Mouse (Mus musculus): ENCODE results near the gene Olfr131.
"Not testable (repeated sequence)": the region's sequence is repeated elsewhere in the genome, so short reads cannot be mapped to it uniquely, and the experiment has no call there.

Olfr131 gene

DNA sequence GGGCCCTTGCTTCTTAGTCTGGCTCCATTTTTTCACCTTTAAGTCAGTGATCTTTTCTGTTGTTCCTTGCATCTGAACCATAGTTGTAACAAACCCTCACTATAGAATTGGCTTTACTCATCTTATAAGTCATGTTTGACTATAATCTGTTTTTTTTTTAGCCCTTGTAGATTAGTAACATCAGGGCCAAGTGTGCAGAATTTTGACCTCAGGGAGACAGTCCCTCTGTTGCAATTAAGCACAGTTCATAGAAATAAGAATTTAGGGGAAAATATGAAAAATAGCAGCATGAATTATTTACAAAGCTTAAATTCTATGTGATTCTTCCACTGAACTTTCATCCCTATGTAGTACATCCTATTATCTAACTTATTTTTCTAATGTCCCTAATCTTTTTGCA is at the start of gene Olfr131:
Gene Olfr131, minus strand, starts transcription at position 101 of the 400 bp plus-strand sequence.
- no peak for DNase-seq (ENCODE audit: low read depth, low spot score)

DNA sequence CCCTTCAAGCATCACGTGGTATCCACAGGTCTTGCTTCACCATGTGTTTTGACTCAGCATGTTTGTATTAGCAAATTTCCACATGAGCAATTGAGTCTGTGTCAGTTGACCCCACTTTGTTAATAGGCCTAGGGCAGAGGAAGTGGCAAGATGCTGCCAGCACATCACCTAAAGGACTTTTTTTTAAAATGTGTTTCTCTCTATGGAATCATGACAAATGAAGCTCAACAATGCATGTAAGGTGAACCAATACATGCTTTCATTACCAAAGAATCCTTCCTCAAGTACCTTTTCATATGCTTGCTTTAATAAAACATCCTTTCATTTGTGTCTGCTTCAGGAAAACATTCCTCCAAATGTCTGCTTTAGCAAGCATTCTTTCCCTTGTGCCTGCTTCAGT is 45.9 kb upstream of the Olfr131 start, which contains the start of gene Olfr132:
Gene Olfr132, minus strand, starts transcription at position 101 of the 400 bp plus-strand sequence.
- no peak for DNase-seq (ENCODE audit: low read depth, low spot score)

DNA sequence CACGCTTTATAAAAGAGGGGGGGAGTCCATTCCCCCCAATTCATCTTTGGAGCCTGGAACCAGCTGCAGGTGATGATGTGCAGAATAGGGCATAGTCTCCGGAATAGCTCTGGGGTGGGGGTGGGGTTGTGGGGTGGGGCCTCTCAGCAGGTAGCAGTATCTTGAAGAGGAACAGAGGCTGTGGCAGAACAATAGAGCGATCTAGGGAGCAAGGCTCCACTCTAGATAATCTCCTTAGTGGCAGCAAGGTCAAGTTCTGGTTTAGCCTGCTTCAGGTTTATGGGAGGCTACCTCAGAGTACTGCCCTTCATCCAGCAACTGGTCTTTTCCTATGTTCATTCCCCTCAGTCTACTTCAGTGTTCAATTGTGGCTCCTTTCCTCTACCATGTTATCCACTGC is 36.9 kb upstream of the Olfr131 start:
- not testable (repeated sequence) for DNase-seq (ENCODE audit: low read depth, low spot score)

DNA sequence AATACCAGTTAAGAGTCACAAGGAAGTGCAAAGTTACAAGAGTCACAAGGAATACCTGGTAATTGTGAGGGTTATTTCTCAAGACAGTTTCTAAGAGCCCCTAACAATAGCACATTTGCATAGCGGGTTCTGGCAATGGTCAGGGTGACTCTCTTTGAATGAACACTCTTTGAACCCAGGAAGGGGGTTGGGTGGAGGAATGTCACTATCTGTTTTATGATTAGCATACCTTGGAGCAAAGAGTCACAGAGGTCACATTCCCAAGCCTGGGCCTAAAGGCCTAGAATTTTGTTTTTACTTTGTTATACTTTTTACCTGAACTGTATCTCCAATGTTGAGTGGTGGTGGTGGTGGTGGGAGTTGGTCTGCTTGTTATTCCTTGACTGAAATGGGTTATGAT is 35.7 kb upstream of the Olfr131 start:
- not testable (repeated sequence) for DNase-seq (ENCODE audit: low read depth, low spot score)

DNA sequence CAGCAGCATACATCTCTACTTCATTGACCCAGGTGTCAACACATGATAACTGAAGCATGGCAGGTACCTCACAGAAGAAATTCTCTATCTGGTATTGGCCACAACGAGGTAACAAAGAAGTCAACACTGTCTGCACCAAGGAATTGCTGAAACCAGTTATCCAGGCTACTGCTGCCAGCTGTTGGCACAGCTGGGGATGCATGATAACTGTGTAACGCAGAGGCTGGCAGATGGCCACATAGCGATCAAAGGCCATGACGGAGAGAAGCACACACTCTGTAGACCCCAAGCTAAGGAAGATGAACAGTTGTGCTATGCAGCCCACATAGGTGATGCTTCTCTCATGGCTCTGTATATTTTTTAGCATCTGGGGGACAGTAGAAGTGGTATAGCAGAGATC is 6.1 kb downstream of the Olfr131 start:
- DNase-seq (ENCODE audit: low read depth, low spot score) = no peak

DNA sequence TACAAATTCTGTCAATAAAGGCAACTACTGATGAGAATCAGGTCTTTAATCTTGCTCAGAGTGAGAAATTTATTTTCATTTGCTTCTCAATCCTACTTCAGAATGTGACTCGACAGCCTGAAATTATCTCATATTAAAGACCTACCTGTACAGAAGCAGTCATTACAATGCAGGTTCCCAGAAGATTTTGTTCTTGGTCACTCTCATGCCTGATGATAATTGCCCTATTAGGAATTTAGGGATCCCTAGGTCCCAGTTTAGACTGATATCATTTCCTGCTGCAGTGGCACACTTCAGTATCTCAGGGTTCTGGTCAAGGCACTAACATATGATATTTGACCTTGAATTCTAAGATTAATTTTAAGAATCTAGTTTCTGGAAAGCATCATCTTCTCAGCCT is 24.9 kb downstream of the Olfr131 start, which contains the start of gene Olfr130:
Gene Olfr130, plus strand, starts transcription at position 301 of the 400 bp plus-strand sequence.
- no peak for DNase-seq (ENCODE audit: low read depth, low spot score)

DNA sequence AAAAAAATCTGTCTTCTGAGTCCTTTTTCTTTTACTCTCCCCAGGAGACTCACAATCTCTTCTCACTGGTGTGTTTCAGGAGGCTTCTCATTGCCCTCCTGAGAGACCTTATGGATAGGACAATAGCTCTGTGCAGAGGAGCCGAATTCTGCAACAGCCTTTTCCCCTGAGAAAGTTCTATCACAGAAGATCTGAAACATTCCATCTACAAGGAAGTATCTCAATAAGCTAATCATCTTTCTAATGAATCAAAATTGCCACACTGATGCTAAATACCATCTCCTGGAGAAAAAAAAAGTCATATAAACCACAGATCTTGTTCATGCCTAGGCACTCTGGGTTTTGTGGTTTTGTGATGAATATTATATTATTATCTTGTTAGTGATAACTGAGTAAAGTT is 28.5 kb downstream of the Olfr131 start, which contains the start of gene Olfr129:
Gene Olfr129, minus strand, starts transcription at position 101 of the 400 bp plus-strand sequence.
- no peak for DNase-seq (ENCODE audit: low read depth, low spot score)

All from brain, adult 2 months (tissue).